ENCODE assay signal across 14 mouse cellular contexts in genomic region chr1:93079602-93080001, GRCm38 (mm10). TPM values are rescaled to one million over a fixed set of nuclear protein-coding genes. Genes with fewer than 3 reads are reported as not detected.
A peak's percentile ranks its signal among the peaks of the same experiment; 100 is the strongest.
DNase-seq lines count a peak whose midpoint lies in the region; ATAC-seq and TF ChIP-seq lines count a peak whose summit lies in the region.
"Had no signal": no experiment of that assay in that cellular context is flagged by ENCODE, and none has a peak within 500 bp of the region (broad histone marks: within the 10 kb centered on the region; RNA-seq: fewer than 3 reads in every experiment).

No protein-coding gene starts in this region.

- H3K36me3 ChIP-seq in forebrain, embryonic 13.5 days (ENCODE audit: poor library complexity, severe bottlenecking): peaks cover 78% of the 10 kb centered on the region
- peaks cover 75% of the 10 kb centered on the region for H3K36me3 ChIP-seq in midbrain, postnatal 0 days (ENCODE audit: insufficient read depth, low read length)

- peaks cover 52% of the 10 kb centered on the region for H3K4me1 ChIP-seq in forebrain, embryonic 13.5 days
- 0 out of 2 replicates have a peak, but pooled peaks cover 3% of the 10 kb centered on the region for H3K4me1 ChIP-seq in midbrain, postnatal 0 days (ENCODE audit: insufficient read depth, low read length)

- H3K9me3 ChIP-seq in forebrain, embryonic 13.5 days (replicated peaks): no peaks in the 10 kb centered on the region
- no peaks in the 10 kb centered on the region for H3K9me3 ChIP-seq in midbrain, postnatal 0 days (ENCODE audit: low read length)

- peak overlapping the region; percentile 24 for H3K4me2 ChIP-seq in forebrain, embryonic 13.5 days
- H3K4me2 ChIP-seq in midbrain, postnatal 0 days (ENCODE audit: low read depth, low read length, poor library complexity, severe bottlenecking): no peak overlapping the region
- H3K4me2 ChIP-seq: liver, embryonic 11.5 days had no signal

- no peaks in the 10 kb centered on the region for H3K27me3 ChIP-seq in forebrain, embryonic 13.5 days
- no peaks in the 10 kb centered on the region for H3K27me3 ChIP-seq in midbrain, postnatal 0 days (ENCODE audit: insufficient read depth, low read length)

- TF ChIP-seq CTCF in midbrain, postnatal 0 days (IDR thresholded peaks at IDR 0.05): no peak

- 16% methylated on average over 3 of the region's 3 CpGs for WGBS in forebrain, embryonic 13.5 days
- WGBS in midbrain, postnatal 0 days: 45% methylated on average over 3 of the region's 3 CpGs

- peak overlapping the region; percentile 85 for H3K27ac ChIP-seq in forebrain, embryonic 13.5 days
- no peak overlapping the region for H3K27ac ChIP-seq in midbrain, postnatal 0 days (ENCODE audit: low read depth, low read length)
- H3K27ac ChIP-seq: kidney, postnatal 0 days had no signal

- no peak overlapping the region for H3K9ac ChIP-seq in forebrain, embryonic 13.5 days
- no peak overlapping the region for H3K9ac ChIP-seq in midbrain, postnatal 0 days (replicated peaks; ENCODE audit: low read length, poor library complexity, severe bottlenecking)

- DNase-seq in layer of hippocampus, adult 9-11 months: peak; percentile 75
- DNase-seq in layer of hippocampus, adult 11-12 months (ENCODE audit: low spot score): no peak
- peak; percentile 34 to 66 for DNase-seq in layer of hippocampus, postnatal 36 days
- DNase-seq in midbrain, postnatal 0 days (ENCODE audit: low spot score): peak; percentile 27
- DNase-seq in thymus, postnatal 25 days: no peak
- no peak for DNase-seq in ovary, postnatal 14 days (ENCODE audit: low spot score)
- DNase-seq: gastrocnemius, postnatal 25 days had no signal

- no peak overlapping the region for H3K4me3 ChIP-seq in forebrain, embryonic 13.5 days
- no peak overlapping the region for H3K4me3 ChIP-seq in midbrain, postnatal 0 days (ENCODE audit: low read depth, low read length)

- peak; percentile 91 for ATAC-seq in forebrain, embryonic 13.5 days
- ATAC-seq in midbrain, postnatal 0 days (ENCODE audit: low FRiP score): peak; percentile 29
- no peak for ATAC-seq in megakaryocyte, adult 5-6 weeks (ENCODE audit: poor library complexity, severe bottlenecking)

RNA-seq across cellular contexts. Expression of gene Kif1a, which starts 22.1 kb away (rescaled TPM):
- polyA plus RNA-seq in forebrain, embryonic 13.5 days (2015; fragmentation: Nextera tagmentation; extraction: Ambion mirVana): 205 and 224 TPM in 2 replicates
- 100 to 1,000 TPM; 607 to 610 TPM for total RNA-seq in layer of hippocampus, postnatal 36 days (2021)
- 677 and 686 TPM in 2 replicates for total RNA-seq in midbrain, postnatal 0 days (2014; rRNA removed)
- polyA plus RNA-seq in midbrain, postnatal 0 days (2015; fragmentation: Nextera tagmentation; extraction: Ambion mirVana): 690 and 716 TPM in 2 replicates
- total RNA-seq in megakaryocyte, adult 5-6 weeks (2015): not detected in 2 replicates
- total RNA-seq in megakaryocyte, adult 5-6 weeks (2017): not detected in 2 replicates

RNA-seq across cellular contexts. Expression of gene Agxt, which starts 55.4 kb away (rescaled TPM):
- not detected in 2 replicates for polyA plus RNA-seq in forebrain, embryonic 13.5 days (2015; fragmentation: Nextera tagmentation; extraction: Ambion mirVana)
- not detected for total RNA-seq in layer of hippocampus, postnatal 36 days (2021)
- not detected in 2 replicates for total RNA-seq in midbrain, postnatal 0 days (2014; rRNA removed)
- not detected in 2 replicates for polyA plus RNA-seq in midbrain, postnatal 0 days (2015; fragmentation: Nextera tagmentation; extraction: Ambion mirVana)
- total RNA-seq in megakaryocyte, adult 5-6 weeks (2015): not detected in 2 replicates
- total RNA-seq in megakaryocyte, adult 5-6 weeks (2017): not detected in 2 replicates
- total RNA-seq: gastrocnemius, postnatal 25 days; heart, postnatal 25 days had no signal
- polyA plus RNA-seq: C2C12; testis, adult 2 months had no signal

Comparison
In these comparisons a context has a peak if more than half of its experiments do, and no peak if none do; other contexts are left out.
1. DNase-seq: peak in layer of hippocampus, adult 9-11 months (single experiment), layer of hippocampus, postnatal 36 days (2 of 2) and midbrain, postnatal 0 days (single experiment); none in layer of hippocampus, adult 11-12 months (single experiment), thymus, postnatal 25 days (single experiment) and ovary, postnatal 14 days (single experiment).
2. RNA of gene Kif1a, which starts 22.1 kb away (total RNA-seq): 677 to 686 TPM in midbrain, postnatal 0 days and 607 to 610 TPM in layer of hippocampus, postnatal 36 days; not detected in megakaryocyte, adult 5-6 weeks; every median in the first group is over 100 times any median in the second.